Mouse (Mus musculus) left cerebral cortex, adult 11 months (tissue): ENCODE measurements around the gene Clic1.
"Not testable (repeated sequence)": the region's sequence is repeated elsewhere in the genome, so short reads cannot be mapped to it uniquely, and the experiment has no call there.

ENCODE experiments used
- DNase-seq: peaks from one replicate; pipeline ENCODE4 v3.0.0; 2022; ENCODE audit warnings: low spot score

Gene Clic1

GRCm38 (mm10) chr17:35049561-35050016 lies at the start of gene Clic1:
TSS of gene Clic1 (plus strand) at chr17:35049966.
- no peak for DNase-seq

GRCm38 (mm10) chr17:35000717-35001451 lies 48.9 kb upstream of the Clic1 start, which contains the start of gene Vars:
TSS of gene Vars (plus strand) at chr17:35000987.
- DNase-seq = peak; percentile 71

GRCm38 (mm10) chr17:35001452-35002152 lies 48.2 kb upstream of the Clic1 start:
- DNase-seq = no peak

- DNase-seq = no peak
Observed at GRCm38 (mm10) chr17:35002153-35002865, 47.5 kb upstream of the Clic1 start.

- DNase-seq = no peak
Observed at GRCm38 (mm10) chr17:35003022-35003838, 46.5 kb upstream of the Clic1 start.

GRCm38 (mm10) chr17:35004075-35004717 lies 45.6 kb upstream of the Clic1 start:
- DNase-seq = no peak

- DNase-seq = no peak
Observed at GRCm38 (mm10) chr17:35005158-35005557, 44.6 kb upstream of the Clic1 start.

- DNase-seq = not testable (repeated sequence)
Observed at GRCm38 (mm10) chr17:35005902-35006301, 43.9 kb upstream of the Clic1 start.

GRCm38 (mm10) chr17:35007387-35007991 lies 42.3 kb upstream of the Clic1 start:
- no peak for DNase-seq

- DNase-seq = no peak
Observed at GRCm38 (mm10) chr17:35009586-35009985, 40.2 kb upstream of the Clic1 start.

GRCm38 (mm10) chr17:35011440-35011839 lies 38.3 kb upstream of the Clic1 start:
- no peak for DNase-seq

GRCm38 (mm10) chr17:35012430-35012829 lies 37.3 kb upstream of the Clic1 start:
- DNase-seq = no peak

- DNase-seq = no peak
Observed at GRCm38 (mm10) chr17:35013221-35013620, 36.5 kb upstream of the Clic1 start.

- no peak for DNase-seq
Observed at GRCm38 (mm10) chr17:35015296-35015695, 34.5 kb upstream of the Clic1 start.

- no peak for DNase-seq
Observed at GRCm38 (mm10) chr17:35016376-35016775, 33.4 kb upstream of the Clic1 start, which contains the start of gene Vwa7. TSS of gene Vwa7 (plus strand) at chr17:35016579.

- no peak for DNase-seq
Observed at GRCm38 (mm10) chr17:35016791-35017705, 32.7 kb upstream of the Clic1 start.

GRCm38 (mm10) chr17:35017706-35018030 lies 32.1 kb upstream of the Clic1 start:
- no peak for DNase-seq

GRCm38 (mm10) chr17:35018171-35018570 lies 31.6 kb upstream of the Clic1 start:
- no peak for DNase-seq

- DNase-seq = no peak
Observed at GRCm38 (mm10) chr17:35019894-35020293, 29.9 kb upstream of the Clic1 start.

GRCm38 (mm10) chr17:35020551-35020950 lies 29.2 kb upstream of the Clic1 start:
- no peak for DNase-seq
